Mouse (Mus musculus): ENCODE measurements around the gene Cga.

Cga gene

DNA sequence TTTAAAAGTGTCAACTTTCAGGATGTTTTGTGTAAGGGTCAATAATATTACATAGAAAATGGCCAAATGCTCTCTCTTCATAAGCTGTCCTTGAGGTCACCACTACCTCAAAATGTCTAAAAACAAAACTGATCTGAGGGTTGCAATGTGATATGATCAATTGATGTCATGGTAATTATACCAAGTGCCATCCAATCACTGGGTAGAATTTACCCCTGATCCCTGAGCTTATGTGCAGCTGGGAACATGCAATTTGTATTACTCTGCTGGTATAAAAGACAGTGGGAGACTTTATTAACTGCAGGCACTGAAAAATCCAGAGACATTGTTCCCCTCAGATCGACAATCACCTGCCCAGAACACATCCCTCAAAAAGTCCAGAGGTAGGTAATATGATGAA lies at the start of gene Cga:
Gene Cga, plus strand, starts transcription at position 301 of the 400 bp plus-strand sequence.
- in situ Hi-C loops (cut with MboI): no loop called here

DNA sequence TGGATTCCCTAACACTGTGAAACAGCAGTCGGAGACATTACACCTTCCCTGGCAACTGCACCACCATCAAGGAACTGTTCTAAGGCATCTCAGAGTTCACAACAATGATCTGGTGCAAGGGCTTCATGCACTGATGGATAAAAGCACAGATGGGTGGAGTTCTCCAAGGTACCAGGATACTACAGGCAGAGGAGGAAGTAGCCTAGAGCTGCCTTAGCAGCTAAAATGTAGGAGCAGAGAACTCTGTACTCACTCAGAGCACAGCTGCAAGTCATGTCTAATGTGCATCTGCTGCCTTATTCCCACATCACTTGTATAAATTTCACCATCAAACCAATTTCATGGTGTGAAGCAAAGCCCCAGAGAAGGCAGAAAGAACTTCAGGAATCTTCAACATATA lies 49.7 kb upstream of the Cga start:
- in situ Hi-C loops (cut with MboI): no loop called here

- in situ Hi-C loops (cut with MboI): no loop called here
These were observed 45.8 kb upstream of the Cga start for GRCm38 (mm10) chr4:34847679-34848309.

GRCm38 (mm10) chr4:34850156-34850555 lies 43.4 kb upstream of the Cga start:
- in situ Hi-C loops (cut with MboI): no loop called here

DNA sequence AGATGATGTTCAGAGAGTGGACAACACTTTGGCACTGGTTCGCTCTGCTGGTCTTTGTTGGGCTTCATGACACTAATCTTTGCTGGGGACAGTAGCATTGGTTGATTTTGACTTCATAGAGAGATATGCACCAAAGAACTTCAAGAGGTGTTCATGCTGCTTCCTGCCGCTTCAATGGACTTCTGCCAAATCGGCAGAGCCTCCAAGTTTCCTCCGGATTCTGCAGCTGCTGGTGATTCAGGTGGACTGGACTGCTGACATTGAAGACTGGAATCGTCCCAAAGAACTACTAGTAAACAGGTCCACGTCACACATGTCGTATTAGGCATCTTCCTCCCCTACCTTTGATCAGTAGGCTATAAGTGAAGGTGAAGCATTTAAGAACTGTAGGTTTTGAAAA lies 41.5 kb upstream of the Cga start:
- in situ Hi-C loops (cut with MboI): no loop called here

DNA sequence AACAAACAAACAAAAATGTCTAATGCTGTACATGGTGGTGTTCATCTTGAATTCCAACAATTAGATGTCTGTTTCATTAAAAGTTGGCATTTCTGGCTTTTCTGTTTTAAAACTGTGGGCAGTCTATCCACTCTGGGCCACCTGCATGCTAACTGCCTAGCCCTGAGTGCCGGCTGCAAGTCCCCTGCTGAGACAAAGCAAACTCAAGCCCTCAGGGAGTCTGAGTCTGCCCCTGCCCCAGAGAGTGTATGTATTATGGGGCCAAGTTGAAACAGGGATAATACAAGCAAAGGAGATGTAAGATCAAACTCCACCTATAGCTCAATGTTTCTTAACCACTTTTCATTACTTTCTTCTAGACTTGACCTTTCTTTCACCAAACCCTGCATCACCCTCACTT lies 37.6 kb upstream of the Cga start:
- in situ Hi-C loops (cut with MboI): no loop called here

DNA sequence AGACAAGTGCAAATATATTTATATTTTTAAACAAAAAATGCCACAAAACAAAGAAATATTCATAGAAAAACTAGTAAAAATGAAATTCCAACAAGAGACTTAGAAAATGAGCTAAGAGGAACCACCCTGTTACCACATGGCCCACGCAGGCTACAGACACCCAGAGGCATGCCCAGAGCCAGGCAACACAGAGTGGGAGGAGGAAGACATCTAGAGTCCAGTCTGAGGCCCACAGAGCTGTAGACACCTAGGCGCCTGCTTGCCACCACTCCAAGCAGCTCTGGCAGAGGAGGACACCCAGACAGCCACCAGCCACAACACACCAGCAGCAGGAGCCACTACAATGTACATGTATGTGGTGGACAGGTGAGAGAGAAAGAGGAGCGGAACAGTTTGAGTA lies 34.7 kb upstream of the Cga start:
- in situ Hi-C loops (cut with MboI): no loop called here

- in situ Hi-C loops (cut with MboI): no loop called here
These were observed 34.2 kb upstream of the Cga start for GRCm38 (mm10) chr4:34859416-34859815.

DNA sequence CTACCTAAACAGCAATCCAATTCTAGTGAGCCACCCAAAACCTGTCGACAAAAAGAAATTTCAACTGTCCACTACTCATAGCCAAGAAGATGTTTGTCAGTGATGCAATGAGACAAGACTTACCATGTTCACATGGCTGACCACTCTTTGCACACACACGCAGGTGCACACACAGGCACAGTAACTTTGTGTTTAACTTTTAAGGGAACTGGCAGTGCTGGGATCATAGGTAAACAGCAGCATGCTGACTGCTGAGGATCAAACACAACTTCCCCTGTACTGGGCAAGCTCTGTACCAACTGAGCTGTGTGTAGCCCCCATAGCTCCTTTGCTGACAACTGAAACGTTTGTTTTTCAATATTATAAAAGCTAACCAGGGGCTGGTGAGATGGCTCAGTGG lies 32.1 kb upstream of the Cga start:
- in situ Hi-C loops (cut with MboI): no loop called here

- in situ Hi-C loops (cut with MboI): no loop called here
These were observed 23.8 kb upstream of the Cga start for GRCm38 (mm10) chr4:34869813-34870212.

DNA sequence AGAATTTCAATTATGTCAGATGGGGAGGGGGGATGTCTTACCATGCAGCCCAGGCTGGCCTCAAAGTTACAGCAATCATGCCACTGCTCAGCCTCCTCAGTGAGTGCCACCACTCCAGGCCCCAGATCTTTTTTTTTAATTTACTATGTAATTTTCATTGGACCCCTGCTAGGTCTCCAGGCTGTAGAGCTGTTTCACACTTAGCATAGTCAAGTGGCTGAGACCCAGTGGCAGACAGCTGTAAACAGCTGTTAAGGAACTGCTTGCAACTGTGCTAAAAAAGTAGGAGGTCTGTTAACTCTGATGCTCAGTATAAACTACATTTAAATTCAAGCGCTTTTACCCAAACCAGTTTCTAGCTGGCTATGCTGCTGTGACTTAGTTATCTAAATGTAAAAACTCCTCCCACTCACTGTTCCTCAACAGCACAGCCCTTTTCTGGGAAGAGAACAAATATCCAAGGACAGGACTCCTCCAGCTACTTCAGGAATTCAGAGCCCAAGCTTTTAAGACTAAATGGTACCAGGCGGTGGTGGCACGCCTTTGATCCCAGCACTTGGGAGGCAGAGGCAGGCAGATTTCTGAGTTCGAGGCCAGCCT lies 20.6 kb upstream of the Cga start:
- in situ Hi-C loops (cut with MboI): no loop called here

- in situ Hi-C loops (cut with MboI): no loop called here
These were observed 19.3 kb upstream of the Cga start for GRCm38 (mm10) chr4:34874234-34874633.

GRCm38 (mm10) chr4:34880921-34881650 lies 12.5 kb upstream of the Cga start:
- in situ Hi-C loops (cut with MboI): no loop called here

DNA sequence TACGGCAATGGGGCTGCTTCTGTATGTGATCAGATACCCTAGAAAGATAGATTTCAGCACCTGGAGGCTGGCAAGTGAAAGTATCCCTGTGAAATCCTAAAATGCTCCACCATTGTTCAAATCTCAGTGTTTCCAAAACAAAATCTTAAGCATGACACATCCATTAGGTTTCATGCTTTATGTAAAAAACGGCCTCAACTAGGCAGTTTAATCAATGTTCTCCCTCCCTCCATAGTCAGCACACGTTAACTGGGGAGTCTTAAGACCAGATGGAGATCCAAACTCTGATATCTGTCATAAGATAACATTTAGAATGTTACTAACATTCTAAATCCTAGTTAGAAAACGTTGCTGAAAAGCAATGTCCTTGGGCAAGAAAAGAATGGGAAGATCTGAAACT lies 11.7 kb upstream of the Cga start:
- in situ Hi-C loops (cut with MboI): no loop called here

DNA sequence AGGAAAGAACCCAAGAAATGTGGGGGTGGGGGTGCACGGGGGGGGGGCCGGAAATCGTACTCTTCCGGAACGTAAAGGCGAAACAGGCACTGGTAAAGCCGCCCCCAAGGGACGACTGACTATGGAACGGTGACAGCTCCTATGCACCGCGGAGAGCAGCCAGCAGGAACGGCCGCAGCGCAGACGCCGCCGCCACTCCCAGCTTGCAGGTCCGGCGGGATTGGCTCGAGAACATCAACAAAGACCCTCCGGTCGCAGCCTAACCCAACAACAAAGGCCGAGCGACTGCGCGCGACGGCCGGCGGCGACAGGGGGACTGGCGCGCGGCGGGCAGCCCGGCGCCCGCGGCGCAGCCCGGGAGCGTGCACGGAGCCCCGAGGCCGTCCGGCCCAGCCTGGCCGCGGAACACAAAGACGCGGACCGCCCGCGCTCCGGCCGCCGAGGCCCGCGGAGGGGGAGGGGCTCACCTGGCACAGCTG lies 11.2 kb upstream of the Cga start:
- in situ Hi-C loops (cut with MboI): no loop called here

GRCm38 (mm10) chr4:34882818-34883217 lies 10.8 kb upstream of the Cga start, which contains the start of gene Zfp292:
TSS of gene Zfp292 (minus strand) at chr4:34882960.
- in situ Hi-C loops (cut with MboI): no loop called here

DNA sequence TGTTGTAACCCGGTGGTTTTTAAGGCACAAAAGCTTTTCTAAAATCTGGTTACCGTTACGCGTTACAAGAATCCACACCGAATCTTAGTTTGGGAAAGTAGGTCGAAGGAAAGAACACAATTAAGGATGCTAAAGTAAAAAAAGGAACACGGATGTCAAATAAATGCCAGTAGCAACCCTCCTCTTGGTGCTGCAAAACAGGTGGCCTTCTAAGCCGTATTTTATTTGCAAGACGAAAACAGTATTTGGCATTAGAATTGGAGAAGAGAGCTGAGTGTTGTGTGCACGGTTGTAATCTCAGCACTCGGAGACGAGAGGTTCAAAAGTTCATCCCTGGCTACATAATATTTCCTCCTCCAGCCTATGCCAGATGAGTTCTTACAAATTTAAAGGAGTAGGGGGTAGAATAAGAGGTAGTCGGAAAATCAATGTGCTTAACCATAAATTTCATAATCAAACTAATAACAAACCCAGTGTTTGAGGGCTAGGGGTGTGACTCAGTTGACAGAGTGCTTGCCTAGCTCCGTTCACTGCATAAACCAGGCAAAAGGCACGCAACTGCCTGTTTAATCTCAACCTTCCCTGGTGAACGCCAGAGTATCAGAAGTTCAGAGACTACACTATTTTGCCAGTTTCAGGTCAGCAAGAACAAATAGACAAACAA lies 10.1 kb upstream of the Cga start:
- in situ Hi-C loops (cut with MboI): no loop called here

- in situ Hi-C loops (cut with MboI): no loop called here
These were observed 7.8 kb upstream of the Cga start for GRCm38 (mm10) chr4:34885631-34886351.

- in situ Hi-C loops (cut with MboI): no loop called here
These were observed 7.0 kb upstream of the Cga start for GRCm38 (mm10) chr4:34886490-34887111.

DNA sequence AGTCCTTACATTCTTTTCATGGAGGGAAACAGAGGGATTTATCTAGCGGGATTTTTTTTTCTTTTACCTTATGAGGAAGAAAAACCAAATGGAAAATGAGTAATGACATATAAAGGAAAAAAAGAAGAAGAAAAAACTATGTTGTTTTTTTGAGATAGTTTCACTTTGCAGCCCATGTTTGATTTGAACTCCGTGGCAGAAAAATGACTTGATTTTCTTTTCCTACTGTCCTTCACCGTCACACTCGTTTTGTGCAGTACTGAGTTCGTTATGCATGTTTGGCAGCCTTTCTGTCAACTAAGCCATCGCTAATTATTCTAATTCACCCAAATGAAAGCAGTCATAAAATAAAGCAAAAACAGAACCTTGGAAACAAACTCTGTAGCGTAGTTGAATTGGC lies 6.3 kb upstream of the Cga start:
- in situ Hi-C loops (cut with MboI): no loop called here

- in situ Hi-C loops (cut with MboI): no loop called here
These were observed 4.3 kb upstream of the Cga start for GRCm38 (mm10) chr4:34889101-34889811.
